Mouse (Mus musculus): ENCODE results near the gene Pdrg1. TPM values are rescaled to one million over a fixed set of nuclear protein-coding genes. Genes with fewer than 3 reads are reported as not detected.
A peak's percentile ranks its signal among the peaks of the same experiment; 100 is the strongest.

The Pdrg1 gene
- polyA plus RNA-seq, 1 experiment from 2014 or later: 78.2 TPM

DNA sequence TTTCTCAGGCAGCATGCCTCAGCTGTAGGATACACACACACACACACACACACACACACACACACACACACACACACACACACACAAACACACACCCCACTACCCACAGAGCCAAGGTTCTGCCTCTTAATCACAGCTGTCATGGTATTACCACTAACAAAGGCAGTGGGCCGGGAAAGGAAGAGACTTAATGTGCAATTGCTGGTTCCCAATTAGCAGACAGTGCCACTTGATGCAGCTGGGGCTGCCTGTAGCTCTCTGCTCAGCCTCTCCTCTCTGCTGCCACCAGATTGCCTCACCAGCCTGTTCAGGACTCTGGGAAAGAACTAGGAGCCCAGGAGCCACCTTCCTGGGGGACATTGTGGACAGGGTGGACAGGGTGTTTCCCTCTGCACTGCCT lies 29.6 kb downstream of the Pdrg1 start:
- ATAC-seq (ENCODE audit: insufficient number of reproducible peaks, insufficient read depth, low FRiP score, low read depth): no peak
- H3K9me3 ChIP-seq (ENCODE audit: control insufficient read depth, low read length): no peaks in the 10 kb centered on the region
- no peak overlapping the region for H3K27ac ChIP-seq (replicated peaks in 1 of 2; ENCODE audit: control insufficient read depth in 1 of 2, insufficient read depth in 1 of 2, low read depth in 2 of 2, low read length in 2 of 2)
- no peaks in the 10 kb centered on the region for H3K36me3 ChIP-seq (ENCODE audit: control insufficient read depth, insufficient read depth, low read length)
- no peaks in the 10 kb centered on the region for H3K4me1 ChIP-seq (ENCODE audit: control insufficient read depth in 2 of 2, insufficient read depth in 2 of 2, low read length in 2 of 2)
- H3K9ac ChIP-seq (ENCODE audit: low read length): no peak overlapping the region
- H3K4me3 ChIP-seq (ENCODE audit: control insufficient read depth in 1 of 2, insufficient read depth in 1 of 2, low read depth in 1 of 2, low read length in 2 of 2): no peak overlapping the region
- H3K4me2 ChIP-seq (ENCODE audit: low read length): no peak overlapping the region
- WGBS: 80% methylated on average over 1 of the region's 1 CpGs
- no peaks in the 10 kb centered on the region for H3K27me3 ChIP-seq (ENCODE audit: control insufficient read depth, insufficient read depth, low read length)

DNA sequence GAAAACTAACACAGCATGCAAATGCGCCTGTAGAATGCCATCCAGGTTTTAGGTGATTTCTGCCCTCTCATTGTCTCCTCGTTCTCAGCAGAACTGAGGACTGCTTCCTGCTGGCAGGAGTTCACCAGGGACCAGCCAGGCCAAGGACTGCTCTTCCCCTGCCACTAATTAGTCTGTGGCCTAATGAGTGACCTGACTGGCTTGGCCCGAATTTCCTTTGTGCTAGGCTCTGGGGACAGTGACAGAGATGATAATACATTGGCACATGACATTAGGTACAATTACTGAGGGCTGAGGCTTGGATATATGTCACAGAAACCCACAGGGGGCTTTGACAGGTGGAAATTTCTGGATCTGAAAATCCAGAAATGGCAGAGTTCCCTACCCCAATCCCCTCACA lies 38.2 kb downstream of the Pdrg1 start:
- Histone ChIP-seq H3K4me2 (ENCODE audit: low read length) (no peak overlapping the region), H3K4me1 (ENCODE audit: control insufficient read depth in 2 of 2, insufficient read depth in 2 of 2, low read length in 2 of 2) (no peaks in the 10 kb centered on the region), H3K9ac (ENCODE audit: low read length) (no peak overlapping the region), H3K4me3 (ENCODE audit: control insufficient read depth in 1 of 2, insufficient read depth in 1 of 2, low read depth in 1 of 2, low read length in 2 of 2) (no peak overlapping the region), H3K27ac (replicated peaks in 1 of 2; ENCODE audit: control insufficient read depth in 1 of 2, insufficient read depth in 1 of 2, low read depth in 2 of 2, low read length in 2 of 2) (no peak overlapping the region), H3K27me3 (ENCODE audit: control insufficient read depth, insufficient read depth, low read length) (no peaks in the 10 kb centered on the region), H3K36me3 (ENCODE audit: control insufficient read depth, insufficient read depth, low read length) (no peaks in the 10 kb centered on the region), H3K9me3 (ENCODE audit: control insufficient read depth, low read length) (no peaks in the 10 kb centered on the region)
- no peak for ATAC-seq (ENCODE audit: insufficient number of reproducible peaks, insufficient read depth, low FRiP score, low read depth)
- WGBS: 49% methylated on average over 3 of the region's 3 CpGs

DNA sequence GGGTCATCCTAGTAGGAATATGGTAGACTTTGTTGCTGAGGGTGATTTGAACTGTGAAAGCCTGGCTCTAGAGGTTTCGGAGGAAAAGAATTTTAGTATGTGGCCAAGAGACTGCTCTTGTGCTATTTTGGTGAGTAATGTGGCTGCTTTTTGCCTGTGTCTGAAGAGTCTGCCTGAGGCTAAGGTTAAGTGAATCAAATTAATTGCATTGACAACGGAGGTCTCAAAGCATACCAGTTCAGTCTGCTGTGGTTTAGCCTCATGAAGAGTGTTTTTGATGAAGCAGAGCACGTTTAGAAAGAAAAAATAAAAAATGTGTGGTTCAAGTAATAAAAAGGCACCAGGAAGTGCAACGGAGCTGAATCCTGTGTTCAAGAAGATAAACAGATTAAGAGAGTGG lies 49.7 kb downstream of the Pdrg1 start:
- ATAC-seq (ENCODE audit: insufficient number of reproducible peaks, insufficient read depth, low FRiP score, low read depth): no peak
- Histone ChIP-seq H3K9ac (ENCODE audit: low read length) (no peak overlapping the region), H3K36me3 (ENCODE audit: control insufficient read depth, insufficient read depth, low read length) (no peaks in the 10 kb centered on the region), H3K9me3 (ENCODE audit: control insufficient read depth, low read length) (no peaks in the 10 kb centered on the region), H3K4me1 (ENCODE audit: control insufficient read depth in 2 of 2, insufficient read depth in 2 of 2, low read length in 2 of 2) (no peaks in the 10 kb centered on the region), H3K27ac (replicated peaks in 1 of 2; ENCODE audit: control insufficient read depth in 1 of 2, insufficient read depth in 1 of 2, low read depth in 2 of 2, low read length in 2 of 2) (no peak overlapping the region), H3K27me3 (ENCODE audit: control insufficient read depth, insufficient read depth, low read length) (no peaks in the 10 kb centered on the region; the same call in 1 of the 2 replicates), H3K4me2 (ENCODE audit: low read length) (no peak overlapping the region), H3K4me3 (ENCODE audit: control insufficient read depth in 1 of 2, insufficient read depth in 1 of 2, low read depth in 1 of 2, low read length in 2 of 2) (no peak overlapping the region)
- WGBS: 67% methylated on average over 4 of the region's 4 CpGs

DNA sequence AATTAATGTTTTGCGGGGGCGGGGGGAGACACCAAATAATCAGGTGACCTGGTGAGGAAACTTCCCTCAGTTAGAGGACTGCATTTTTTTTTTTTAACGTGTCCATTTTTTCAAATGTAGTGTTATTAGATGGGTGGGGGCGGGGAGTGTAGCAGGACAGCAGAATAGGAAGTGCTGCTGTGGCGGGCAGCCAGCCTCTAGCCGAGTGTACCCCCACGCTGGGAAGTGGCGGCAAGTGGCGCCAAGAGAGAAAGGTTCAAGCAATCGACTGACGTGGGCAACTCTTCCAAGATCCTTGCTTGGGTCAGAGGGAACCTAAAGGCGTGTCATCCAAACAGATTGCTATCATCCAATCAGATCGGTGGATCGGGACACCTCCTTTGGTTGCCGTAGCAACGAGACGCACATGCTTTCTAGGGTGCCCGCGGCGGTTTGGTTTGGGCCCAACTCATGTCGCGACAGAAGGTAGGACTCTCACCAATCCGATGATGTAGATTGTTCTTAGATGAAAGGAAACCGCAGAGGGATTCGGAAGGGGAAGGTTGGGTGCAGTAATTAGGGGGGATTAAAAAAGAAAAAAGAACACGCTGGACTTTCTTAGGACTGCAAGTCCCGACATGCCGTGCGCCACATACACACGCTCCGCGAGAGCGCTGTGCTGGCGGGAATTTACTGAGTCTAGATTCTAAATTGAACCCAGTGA lies 53.0 kb downstream of the Pdrg1 start, which contains the start of gene Ttll9:
TSS of gene Ttll9 (plus strand) at position 395 of the 703 bp plus-strand sequence.
- peak within 1 kb of the TSS; percentile 59 for H3K9ac ChIP-seq (ENCODE audit: low read length)
- no peaks in the 10 kb centered on the region for H3K9me3 ChIP-seq (ENCODE audit: control insufficient read depth, low read length)
- peak; percentile 43; the same call in 1 of the 2 replicates for ATAC-seq (ENCODE audit: insufficient number of reproducible peaks, insufficient read depth, low FRiP score, low read depth)
- H3K4me3 ChIP-seq (ENCODE audit: control insufficient read depth in 1 of 2, insufficient read depth in 1 of 2, low read depth in 1 of 2, low read length in 2 of 2): peak within 1 kb of the TSS; percentile 50 to 55
- no peaks in the 10 kb centered on the region for H3K36me3 ChIP-seq (ENCODE audit: control insufficient read depth, insufficient read depth, low read length)
- H3K27ac ChIP-seq (replicated peaks in 1 of 2; ENCODE audit: control insufficient read depth in 1 of 2, insufficient read depth in 1 of 2, low read depth in 2 of 2, low read length in 2 of 2): no peak within 1 kb of the TSS
- H3K4me1 ChIP-seq (ENCODE audit: control insufficient read depth in 2 of 2, insufficient read depth in 2 of 2, low read length in 2 of 2): no peaks in the 10 kb centered on the region
- peak within 1 kb of the TSS; percentile 87 for H3K4me2 ChIP-seq (ENCODE audit: low read length)
- peaks cover 16% of the 10 kb centered on the region for H3K27me3 ChIP-seq (ENCODE audit: control insufficient read depth, insufficient read depth, low read length)
- 3% methylated on average over 34 of the region's 34 CpGs for WGBS

Other genes with a start within 250 kb of the Pdrg1 start
- 59.0 and 68.1 TPM in 2 replicates for gene Bcl2l1, start 183.7 kb downstream of the Pdrg1 start, polyA plus RNA-seq (2014; fragmentation: Nextera tagmentation; extraction: Ambion mirVana)
- 56.2 and 60.8 TPM in 2 replicates for gene Tpx2, start 167.5 kb downstream of the Pdrg1 start, polyA plus RNA-seq (2014; fragmentation: Nextera tagmentation; extraction: Ambion mirVana)
- not detected in 2 replicates for gene Mylk2, start 104.1 kb downstream of the Pdrg1 start, polyA plus RNA-seq (2014; fragmentation: Nextera tagmentation; extraction: Ambion mirVana)
- 5.3 and 5.6 TPM in 2 replicates for gene Foxs1, start 82.2 kb downstream of the Pdrg1 start, polyA plus RNA-seq (2014; fragmentation: Nextera tagmentation; extraction: Ambion mirVana)
- gene Dusp15, start 63.7 kb downstream of the Pdrg1 start, polyA plus RNA-seq (2014; fragmentation: Nextera tagmentation; extraction: Ambion mirVana): not detected in 2 replicates
- 0.30 TPM in 1 of 2 replicates, not detected in the other for gene Ttll9, start 52.9 kb downstream of the Pdrg1 start, polyA plus RNA-seq (2014; fragmentation: Nextera tagmentation; extraction: Ambion mirVana)
- not detected in 2 replicates for gene Xkr7, start 16.4 kb upstream of the Pdrg1 start, polyA plus RNA-seq (2014; fragmentation: Nextera tagmentation; extraction: Ambion mirVana)
- 6.5 and 7.9 TPM in 2 replicates for gene Ccm2l, start 50.5 kb upstream of the Pdrg1 start, polyA plus RNA-seq (2014; fragmentation: Nextera tagmentation; extraction: Ambion mirVana)
- gene Hck, start 93.0 kb upstream of the Pdrg1 start, polyA plus RNA-seq (2014; fragmentation: Nextera tagmentation; extraction: Ambion mirVana): 1.9 and 2.5 TPM in 2 replicates
- gene Tm9sf4, start 145.9 kb upstream of the Pdrg1 start, polyA plus RNA-seq (2014; fragmentation: Nextera tagmentation; extraction: Ambion mirVana): 59.6 and 67.9 TPM in 2 replicates
- 4.1 and 4.4 TPM in 2 replicates for gene Tspyl3, start 210.0 kb upstream of the Pdrg1 start, polyA plus RNA-seq (2014; fragmentation: Nextera tagmentation; extraction: Ambion mirVana)
- gene Plagl2, start 226.0 kb upstream of the Pdrg1 start, polyA plus RNA-seq (2014; fragmentation: Nextera tagmentation; extraction: Ambion mirVana): 15.5 and 16.2 TPM in 2 replicates
- gene Pofut1, start 226.1 kb upstream of the Pdrg1 start, polyA plus RNA-seq (2014; fragmentation: Nextera tagmentation; extraction: Ambion mirVana): 5.9 and 6.6 TPM in 2 replicates

All from heart, embryonic 14.5 days (tissue).